Mouse (Mus musculus) liver, postnatal 0 days (tissue): ENCODE results near the gene Myo1g. TPM values are rescaled to one million over a fixed set of nuclear protein-coding genes. Genes with fewer than 3 reads are reported as not detected.

ENCODE experiments used
- ATAC-seq: fragments of 200-750 bp; cut with Nextera tagmentation; 2 replicates; pipeline ENCODE4 v1.8.0; 2017; ENCODE audit warnings: mild to moderate bottlenecking, moderate library complexity
- DNase-seq: peaks from one replicate; pipeline ENCODE4 v3.0.0-alpha.2; 2016
- H3K27ac ChIP-seq: fragments of 300-500 bp; sonication (generic); 2 replicates; pipeline ENCODE4 v1.5.1; 2014; ENCODE audit warnings: antibody characterized with exemption, moderate library complexity, mild to moderate bottlenecking, low read depth
- H3K27me3 ChIP-seq: fragments of 300-500 bp; sonication (generic); 2 replicates; pipeline ENCODE4 v1.6.1; 2014; ENCODE audit warnings: low read length, control low read depth, mixed read lengths; ENCODE audit not compliant: insufficient read depth
- H3K36me3 ChIP-seq: fragments of 300-500 bp; sonication (generic); replicated peaks from 2 replicates; pipeline ENCODE4 v1.6.1; 2014; ENCODE audit warnings: mild to moderate bottlenecking, control low read depth, low read length, moderate library complexity, mixed read lengths; ENCODE audit not compliant: insufficient read depth
- H3K4me1 ChIP-seq: fragments of 300-500 bp; sonication (generic); 2 replicates; pipeline ENCODE4 v1.6.1; 2014; ENCODE audit warnings: antibody characterized with exemption, mild to moderate bottlenecking, control low read depth; ENCODE audit not compliant: insufficient read depth
- H3K4me2 ChIP-seq: fragments of 300-500 bp; sonication (generic); 2 replicates; pipeline ENCODE4 v1.6.1; 2014; ENCODE audit warnings: low read depth, mild to moderate bottlenecking, low read length, moderate library complexity, mixed read lengths
- H3K4me3 ChIP-seq: fragments of 300-500 bp; sonication (generic); 2 replicates; pipeline ENCODE4 v1.5.1; 2014; ENCODE audit warnings: low read depth, low read length
- H3K9ac ChIP-seq: fragments of 300-500 bp; sonication (generic); replicated peaks from 2 replicates; pipeline ENCODE4 v1.6.1; 2014; ENCODE audit warnings: mild to moderate bottlenecking, moderate library complexity
- H3K9me3 ChIP-seq: fragments of 300-500 bp; sonication (generic); 2 replicates; pipeline ENCODE4 v1.6.1; 2016; ENCODE audit warnings: mild to moderate bottlenecking, control low read depth, low read length, mixed read lengths
- CTCF ChIP-seq: sonication (generic); IDR thresholded peaks from 2 replicates; pipeline ENCODE4 v1.5.1; 2016; ENCODE audit warnings: antibody characterized with exemption, low read depth
- EP300 ChIP-seq: IDR thresholded peaks from 2 replicates; pipeline ENCODE4 v1.6.1; 2016; ENCODE audit warnings: antibody characterized with exemption, low read depth, mild to moderate bottlenecking
- WGBS: fragments of 180-500 bp; shearing (Covaris S2); extraction: QIAGEN DNeasy Blood & Tissue Kit; methylation state at CpG from one replicate; pipeline ENCODE4 v1.1.7; 2014; ENCODE audit not compliant: insufficient replicate concordance; 5-methylcytosine and 5-hydroxymethylcytosine counted together
- polyA plus RNA-seq: library from polyadenylated mRNA; unstranded; fragments of >200 nt; fragmentation: Nextera tagmentation; extraction: Ambion mirVana; gene quantifications from 2 replicates; pipeline ENCODE4 v1.2.1, GENCODE M21; 2015

The Myo1g gene
- polyA plus RNA-seq, 1 experiment from 2014 or later = 9.4 TPM

DNA sequence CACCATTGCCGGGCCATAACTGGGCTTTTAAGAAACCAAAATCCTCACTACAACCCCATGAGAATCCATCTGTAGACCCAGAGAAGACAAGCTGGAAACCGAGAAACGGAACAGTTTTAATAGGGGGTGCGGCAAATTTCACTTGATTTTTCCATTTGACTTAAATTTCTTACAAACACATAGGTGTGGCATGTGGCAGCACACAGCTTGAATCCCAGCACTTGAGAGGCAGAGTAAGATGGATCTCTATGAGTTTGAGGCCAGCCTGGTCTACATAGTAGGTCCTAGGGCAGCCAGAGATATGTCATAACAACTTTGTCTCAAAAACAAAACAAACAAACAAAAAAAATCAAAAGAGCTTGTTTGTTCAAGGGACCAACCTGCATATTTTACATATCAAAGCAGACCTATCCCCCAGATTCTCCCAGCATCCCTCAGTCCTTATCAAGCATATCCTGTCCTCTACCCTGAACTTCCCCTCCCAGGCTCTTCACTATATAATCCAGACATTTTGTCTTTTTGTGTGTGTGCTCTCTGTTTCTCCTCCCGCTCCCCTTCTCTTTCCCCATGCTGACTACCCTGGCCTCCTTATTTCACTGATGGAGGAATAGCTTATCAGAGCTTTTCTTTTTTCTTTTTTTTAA, 32.6 kb downstream of the Myo1g start:
- Histone ChIP-seq H3K36me3 (no peaks in the 10 kb centered on the region), H3K9me3 (no peaks in the 10 kb centered on the region), H3K4me2 (no peak overlapping the region), H3K9ac (no peak overlapping the region), H3K4me1 (peaks cover 2% of the 10 kb centered on the region; the same call in 1 of the 2 replicates), H3K27me3 (no peaks in the 10 kb centered on the region), H3K4me3 (no peak overlapping the region), H3K27ac (no peak overlapping the region)
- DNase-seq = no peak
- 87% methylated on average over 5 of the region's 5 CpGs for WGBS
- no peak for ATAC-seq
- TF ChIP-seq EP300 (no peak), CTCF (no peak)

DNA sequence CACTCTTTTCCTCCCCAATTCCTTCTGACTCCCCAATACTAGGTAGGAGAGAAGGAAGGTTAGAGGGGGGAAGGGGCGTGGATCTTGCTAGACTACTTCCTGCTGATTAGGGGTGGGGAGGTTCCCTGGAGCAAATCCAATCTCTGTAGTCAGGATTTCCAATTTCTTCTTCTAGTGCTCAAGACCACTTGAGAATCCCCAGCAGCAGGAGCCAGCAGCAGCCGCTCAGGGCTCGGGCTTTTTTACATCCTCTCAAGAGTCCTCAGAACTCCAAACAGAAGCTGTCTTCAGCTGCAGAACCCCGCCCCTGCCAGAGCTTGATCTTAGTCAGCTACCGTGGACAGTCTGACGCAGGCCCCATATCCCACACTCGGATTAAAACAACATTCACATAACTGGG, 33.3 kb downstream of the Myo1g start:
- DNase-seq (no peak), ATAC-seq (no peak)
- no peak overlapping the region for H3K9ac ChIP-seq
- H3K27ac ChIP-seq = no peak overlapping the region
- 54% methylated on average over 7 of the region's 7 CpGs for WGBS
- no peak overlapping the region for H3K4me2 ChIP-seq
- no peaks in the 10 kb centered on the region for H3K36me3 ChIP-seq
- H3K4me1 ChIP-seq = peaks cover 2% of the 10 kb centered on the region; the same call in 1 of the 2 replicates
- H3K27me3 ChIP-seq = no peaks in the 10 kb centered on the region
- H3K4me3 ChIP-seq = no peak overlapping the region
- no peaks in the 10 kb centered on the region for H3K9me3 ChIP-seq
- TF ChIP-seq EP300 = no peak
- no peak for TF ChIP-seq CTCF

GRCm38 (mm10) chr11:6486916-6487315, 33.8 kb downstream of the Myo1g start:
- ATAC-seq (no peak), DNase-seq (no peak)
- WGBS = 64% methylated on average over 6 of the region's 6 CpGs
- H3K4me1 ChIP-seq = peaks cover 2% of the 10 kb centered on the region; the same call in 1 of the 2 replicates
- H3K4me2 ChIP-seq = no peak overlapping the region
- H3K36me3 ChIP-seq = no peaks in the 10 kb centered on the region
- no peak overlapping the region for H3K4me3 ChIP-seq
- H3K9ac ChIP-seq = no peak overlapping the region
- TF ChIP-seq EP300 (no peak), CTCF (no peak)
- H3K27me3 ChIP-seq = no peaks in the 10 kb centered on the region
- H3K9me3 ChIP-seq = no peaks in the 10 kb centered on the region
- no peak overlapping the region for H3K27ac ChIP-seq

DNA sequence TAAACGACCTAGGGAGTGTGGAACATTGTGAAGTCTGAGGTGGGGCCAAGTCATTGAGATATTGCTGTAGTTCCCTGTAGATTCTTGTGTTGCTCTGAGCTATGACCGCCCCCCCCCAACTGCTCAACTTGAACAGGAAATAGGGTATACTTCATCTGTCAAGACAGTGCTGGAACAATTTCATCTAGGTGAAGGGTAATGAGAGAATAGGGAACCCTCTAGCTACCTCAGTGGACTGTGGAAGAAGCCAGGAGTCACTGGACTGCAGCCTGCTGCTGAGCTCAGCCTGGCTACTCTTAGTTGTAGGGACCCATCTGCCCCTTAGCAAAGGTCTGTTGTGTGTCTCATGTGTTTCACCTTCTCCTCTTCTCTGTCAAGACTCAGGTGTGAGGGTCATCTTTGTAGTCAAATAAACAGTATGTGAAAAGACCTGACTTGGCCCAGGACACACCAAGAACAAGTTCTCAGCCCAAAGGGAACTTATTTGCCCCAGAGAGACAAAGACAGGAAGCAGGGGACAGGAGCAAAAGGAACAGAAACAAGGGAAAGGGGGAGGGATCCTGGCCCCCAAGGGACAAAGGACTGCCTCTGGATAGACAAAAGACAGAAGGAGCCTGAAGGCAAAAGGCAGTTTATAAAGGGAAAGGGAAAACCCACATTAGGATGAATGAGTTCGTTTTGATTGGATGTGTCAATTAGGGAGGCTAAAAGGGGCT, 36.4 kb downstream of the Myo1g start:
- Histone ChIP-seq H3K27me3 (no peaks in the 10 kb centered on the region), H3K4me1 (peaks cover 6% of the 10 kb centered on the region; the same call in 1 of the 2 replicates), H3K27ac (no peak overlapping the region), H3K9ac (no peak overlapping the region), H3K4me2 (no peak overlapping the region), H3K4me3 (no peak overlapping the region), H3K36me3 (no peaks in the 10 kb centered on the region), H3K9me3 (no peaks in the 10 kb centered on the region)
- TF ChIP-seq EP300 = no peak
- WGBS = 35% methylated on average over 3 of the region's 3 CpGs
- ATAC-seq = no peak
- no peak for DNase-seq

- peaks cover 13% of the 10 kb centered on the region for H3K4me1 ChIP-seq
- 75% methylated on average over 2 of the region's 2 CpGs for WGBS
- H3K4me2 ChIP-seq = no peak overlapping the region
- DNase-seq (no peak), ATAC-seq (no peak)
- H3K27me3 ChIP-seq = no peaks in the 10 kb centered on the region
- TF ChIP-seq CTCF (no peak), EP300 (no peak)
- no peaks in the 10 kb centered on the region for H3K9me3 ChIP-seq
- no peak overlapping the region for H3K4me3 ChIP-seq
- no peaks in the 10 kb centered on the region for H3K36me3 ChIP-seq
- H3K9ac ChIP-seq = no peak overlapping the region
- H3K27ac ChIP-seq = no peak overlapping the region
These were observed 37.7 kb downstream of the Myo1g start for GRCm38 (mm10) chr11:6483103-6483502.

- no peak for ATAC-seq
- no peaks in the 10 kb centered on the region for H3K27me3 ChIP-seq
- TF ChIP-seq CTCF (no peak), EP300 (no peak)
- no peak for DNase-seq
- WGBS = 68% methylated on average over 6 of the region's 6 CpGs
- H3K9ac ChIP-seq = no peak overlapping the region
- H3K4me3 ChIP-seq = no peak overlapping the region
- no peak overlapping the region for H3K27ac ChIP-seq
- no peak overlapping the region for H3K4me2 ChIP-seq
- peaks cover 16% of the 10 kb centered on the region for H3K4me1 ChIP-seq
- H3K9me3 ChIP-seq = no peaks in the 10 kb centered on the region
- H3K36me3 ChIP-seq = no peaks in the 10 kb centered on the region
These were observed 39.0 kb downstream of the Myo1g start for GRCm38 (mm10) chr11:6481669-6482185.
